Mouse (Mus musculus) forebrain, embryonic 11.5 days (tissue): ENCODE measurements at regions not wholly inside any gene's neighbourhood (a gene's known extent, or its start where the extent isn't known, plus 50 kb on each side); places are given as distances from the start of the nearest gene placed in this dataset.
"Not testable (repeated sequence)": the region's sequence is repeated elsewhere in the genome, so short reads cannot be mapped to it uniquely, and the experiment has no call there.

Experiments
- ATAC-seq: fragments of 200-750 bp; cut with Nextera tagmentation; replicated peaks from 2 replicates; pipeline ENCODE4 v1.8.0; 2017; ENCODE audit warnings: moderate TSS enrichment; ENCODE audit not compliant: low FRiP score
- DNase-seq: peaks from one replicate; pipeline ENCODE4 v3.0.0-alpha.2; 2017; ENCODE audit warnings: low spot score
- H3K27ac ChIP-seq: fragments of 300-500 bp; sonication (generic); 2 replicates; pipeline ENCODE4 v1.5.1; 2014; ENCODE audit warnings: low read depth, low read length
- H3K27me3 ChIP-seq: fragments of 300-500 bp; sonication (generic); 2 replicates; pipeline ENCODE4 v1.6.1; 2014; ENCODE audit warnings: mild to moderate bottlenecking, low read length, mixed read lengths; ENCODE audit not compliant: control insufficient read depth, insufficient read depth
- H3K36me3 ChIP-seq: fragments of 300-500 bp; sonication (generic); 2 replicates; pipeline ENCODE4 v1.6.1; 2014; ENCODE audit warnings: mild to moderate bottlenecking, low read length, moderate library complexity, mixed read lengths; ENCODE audit not compliant: control insufficient read depth, insufficient read depth
- H3K4me1 ChIP-seq: fragments of 300-500 bp; sonication (generic); replicated peaks from 2 replicates; pipeline ENCODE4 v1.6.1; 2014; ENCODE audit warnings: low read length, mixed read lengths; ENCODE audit not compliant: control insufficient read depth, insufficient read depth
- H3K4me2 ChIP-seq: fragments of 300-500 bp; sonication (generic); 2 replicates; pipeline ENCODE4 v1.6.1; 2014; ENCODE audit warnings: low read depth, mild to moderate bottlenecking, low read length, moderate library complexity, mixed read lengths; ENCODE audit not compliant: severe bottlenecking
- H3K4me3 ChIP-seq: fragments of 300-500 bp; sonication (generic); 2 replicates; pipeline ENCODE4 v1.5.1; 2014; ENCODE audit warnings: low read depth, low read length
- H3K9ac ChIP-seq: fragments of 300-500 bp; sonication (generic); 2 replicates; pipeline ENCODE4 v1.6.1; 2014; ENCODE audit warnings: low read length
- H3K9me3 ChIP-seq: fragments of 300-500 bp; sonication (generic); 2 replicates; pipeline ENCODE4 v1.6.1; 2016; ENCODE audit warnings: low read length, mixed read lengths; ENCODE audit not compliant: control insufficient read depth
- WGBS: fragments of 180-500 bp; shearing (Covaris S2); extraction: QIAGEN DNeasy Blood & Tissue Kit; methylation state at CpG from one replicate; pipeline ENCODE4 v1.1.7; 2014; 5-methylcytosine and 5-hydroxymethylcytosine counted together

DNA sequence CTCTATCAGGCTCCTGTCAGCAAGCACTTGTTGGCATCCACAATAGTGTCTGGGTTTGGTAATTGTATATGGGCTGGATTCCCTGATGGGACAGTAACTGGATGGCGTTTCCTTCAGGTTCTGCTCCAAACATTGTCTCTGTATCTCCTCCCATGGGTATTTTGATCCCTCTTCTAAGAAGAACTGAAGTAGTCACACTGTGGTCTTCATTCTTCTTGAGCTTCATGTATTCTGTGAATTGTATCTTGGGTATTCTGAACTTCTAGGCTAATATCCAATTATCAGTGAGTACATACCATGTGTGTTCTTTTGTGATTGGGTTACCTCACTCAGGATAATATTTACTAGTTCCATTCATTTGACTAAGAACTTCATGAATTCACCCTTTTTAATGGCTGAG is 119.2 kb upstream of the Gm21119 start:
- not testable (repeated sequence) for H3K4me2 ChIP-seq, H3K9me3 ChIP-seq, H3K27me3 ChIP-seq, H3K4me1 ChIP-seq, DNase-seq, H3K36me3 ChIP-seq, H3K9ac ChIP-seq, H3K4me3 ChIP-seq, H3K27ac ChIP-seq, ATAC-seq
- WGBS, result no CpG with 5 or more reads among the region's 1 CpGs

DNA sequence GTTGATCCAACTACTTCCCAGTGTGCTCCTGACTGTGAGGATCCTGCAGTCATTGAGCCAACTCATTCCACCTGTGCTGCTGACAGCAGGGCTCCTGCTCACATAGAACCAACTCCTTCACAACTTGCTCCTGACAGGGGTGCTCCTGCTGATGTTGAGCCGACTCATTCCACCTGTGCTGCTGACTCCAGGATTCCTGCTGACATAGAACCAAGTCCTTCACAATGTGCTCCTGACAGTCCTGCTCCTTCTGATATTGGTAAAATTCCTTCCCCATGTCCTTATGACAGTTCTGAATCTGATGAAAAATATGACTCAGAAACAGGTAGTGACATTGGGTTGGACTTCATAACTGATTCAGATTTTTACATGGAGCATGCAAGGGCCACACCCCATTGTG is 100.8 kb upstream of the Gm21119 start:
- H3K4me1 ChIP-seq, H3K4me3 ChIP-seq, H3K27ac ChIP-seq, H3K9ac ChIP-seq, H3K9me3 ChIP-seq, H3K36me3 ChIP-seq, H3K27me3 ChIP-seq, H3K4me2 ChIP-seq, ATAC-seq: not testable (repeated sequence)
- peak; percentile 38 for DNase-seq
- WGBS, result 80% methylated on average over 1 of the region's 1 CpGs

DNA sequence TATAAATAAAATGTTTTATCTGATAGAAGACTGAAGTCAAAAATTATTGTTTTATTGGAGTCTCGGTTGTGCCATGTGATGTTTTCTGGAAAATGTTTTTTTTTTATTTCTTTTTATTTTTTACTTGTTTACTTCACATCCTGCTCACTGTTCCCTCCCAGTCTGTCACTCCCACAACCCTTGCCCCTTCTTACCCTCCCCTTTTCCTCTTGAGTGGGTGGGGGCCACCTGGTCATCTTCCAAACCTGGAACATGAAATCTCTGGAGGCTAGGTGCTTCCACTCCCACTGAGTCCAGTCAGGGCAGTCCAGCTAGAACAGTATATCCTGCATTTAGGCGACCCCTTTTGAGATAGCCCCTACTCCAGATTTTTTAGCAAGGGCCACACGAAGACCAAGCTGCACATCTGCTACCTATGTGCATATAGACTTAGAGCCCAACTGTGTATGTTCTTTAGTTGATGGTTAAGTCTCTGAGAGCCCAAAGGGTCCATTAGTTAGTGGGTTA is 98.3 kb upstream of the Gm21119 start:
- not testable (repeated sequence) for H3K4me3 ChIP-seq, H3K9ac ChIP-seq, H3K27me3 ChIP-seq, H3K4me1 ChIP-seq, H3K27ac ChIP-seq, H3K9me3 ChIP-seq, ATAC-seq, H3K36me3 ChIP-seq, DNase-seq, H3K4me2 ChIP-seq
- 74% methylated on average over 2 of the region's 3 CpGs for WGBS

DNA sequence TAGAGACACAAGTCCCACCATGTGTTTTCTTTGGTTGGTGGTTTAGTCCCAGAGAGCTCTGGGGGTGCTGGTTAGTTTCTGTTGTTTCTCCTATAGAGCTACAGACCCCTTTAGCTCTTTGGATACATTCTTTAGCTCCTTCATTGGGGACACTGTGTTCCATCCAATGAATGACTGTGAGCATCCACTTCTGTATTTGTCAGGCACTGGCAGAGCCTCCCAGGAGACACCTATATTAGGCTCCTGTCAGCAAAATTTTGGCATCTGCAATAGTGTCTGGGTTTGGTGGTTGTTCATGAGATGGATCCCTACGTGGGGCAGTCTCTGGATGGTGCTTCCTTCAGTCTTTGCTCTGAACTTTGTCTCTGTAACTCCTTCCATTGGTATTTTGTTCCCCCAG is 97.2 kb upstream of the Gm21119 start:
- H3K4me3 ChIP-seq, H3K36me3 ChIP-seq, H3K9ac ChIP-seq, H3K4me1 ChIP-seq, H3K4me2 ChIP-seq, H3K27ac ChIP-seq, H3K9me3 ChIP-seq, H3K27me3 ChIP-seq, ATAC-seq, DNase-seq: not testable (repeated sequence)
- WGBS, result 45% methylated on average over 1 of the region's 1 CpGs

DNA sequence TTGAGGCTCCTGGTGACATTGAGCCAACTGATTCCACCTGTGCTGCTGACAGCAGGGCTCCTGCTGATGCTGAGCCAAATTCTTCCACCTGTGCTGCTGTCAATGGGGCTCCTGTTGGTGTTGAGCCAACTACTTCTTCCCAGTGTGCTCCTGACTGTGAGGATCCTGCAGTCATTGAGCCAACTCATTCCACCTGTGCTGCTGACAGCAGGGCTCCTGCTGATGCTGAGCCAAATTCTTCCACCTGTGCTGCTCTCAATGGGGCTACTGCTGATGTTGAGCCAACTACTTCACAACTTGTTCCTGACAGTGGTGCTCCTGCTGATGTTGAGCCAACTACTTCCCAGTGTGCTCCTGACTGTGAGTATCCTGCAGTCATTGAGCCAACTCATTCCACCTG is 90.2 kb upstream of the Gm21119 start:
- DNase-seq, H3K9ac ChIP-seq, H3K27me3 ChIP-seq, H3K27ac ChIP-seq, ATAC-seq, H3K4me3 ChIP-seq, H3K9me3 ChIP-seq, H3K4me2 ChIP-seq, H3K36me3 ChIP-seq, H3K4me1 ChIP-seq: not testable (repeated sequence)

DNA sequence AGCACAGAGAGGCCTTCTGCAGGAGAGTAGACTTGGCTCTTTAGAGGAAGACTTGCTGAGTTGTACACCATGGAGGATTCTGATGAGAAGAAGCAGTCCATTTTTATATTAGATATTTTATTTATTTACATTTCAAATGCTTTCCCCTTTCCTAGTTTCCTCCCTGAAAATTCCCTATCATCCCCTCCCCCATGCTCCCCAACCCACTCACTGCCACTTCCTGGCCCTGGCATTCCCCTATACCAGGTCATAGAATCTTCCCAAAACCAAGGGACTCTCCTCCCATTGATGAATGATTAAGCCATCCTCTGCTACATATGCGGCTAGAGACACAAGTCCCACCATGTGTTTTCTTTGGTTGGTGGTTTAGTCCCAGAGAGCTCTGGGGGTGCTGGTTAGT is 85.7 kb upstream of the Gm21119 start:
- DNase-seq, ATAC-seq: not testable (repeated sequence)
- no CpG with 5 or more reads among the region's 1 CpGs for WGBS

DNA sequence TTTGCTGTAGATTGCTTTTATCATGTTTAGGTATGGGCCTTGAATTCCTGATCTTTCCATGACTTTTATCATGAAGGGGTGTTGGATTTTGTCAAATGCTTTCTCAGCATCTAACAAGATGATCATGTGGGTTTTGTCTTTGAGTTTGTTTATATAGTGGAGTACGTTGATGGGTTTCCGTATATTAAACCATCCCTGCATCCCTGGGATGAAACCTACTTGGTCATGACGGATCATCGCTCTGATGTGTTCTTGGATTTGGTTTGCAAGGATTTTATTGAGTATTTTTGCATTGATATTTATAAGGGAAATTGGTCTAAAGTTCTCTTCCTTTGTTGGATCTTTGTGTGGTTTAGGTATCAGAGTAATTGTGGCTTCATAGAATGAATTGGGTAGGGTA is 75.7 kb upstream of the Gm21119 start:
- not testable (repeated sequence) for H3K4me1 ChIP-seq, H3K36me3 ChIP-seq, H3K27me3 ChIP-seq, H3K4me2 ChIP-seq, H3K4me3 ChIP-seq, H3K9me3 ChIP-seq, H3K27ac ChIP-seq, ATAC-seq, H3K9ac ChIP-seq, DNase-seq
- 92% methylated on average over 4 of the region's 4 CpGs for WGBS

More for the DNA sequence above, 85.7 kb upstream of the Gm21119 start:
- H3K4me3 ChIP-seq, H3K4me2 ChIP-seq, H3K27ac ChIP-seq, H3K9me3 ChIP-seq, H3K27me3 ChIP-seq, H3K4me1 ChIP-seq, H3K36me3 ChIP-seq, H3K9ac ChIP-seq: not testable (repeated sequence)

DNA sequence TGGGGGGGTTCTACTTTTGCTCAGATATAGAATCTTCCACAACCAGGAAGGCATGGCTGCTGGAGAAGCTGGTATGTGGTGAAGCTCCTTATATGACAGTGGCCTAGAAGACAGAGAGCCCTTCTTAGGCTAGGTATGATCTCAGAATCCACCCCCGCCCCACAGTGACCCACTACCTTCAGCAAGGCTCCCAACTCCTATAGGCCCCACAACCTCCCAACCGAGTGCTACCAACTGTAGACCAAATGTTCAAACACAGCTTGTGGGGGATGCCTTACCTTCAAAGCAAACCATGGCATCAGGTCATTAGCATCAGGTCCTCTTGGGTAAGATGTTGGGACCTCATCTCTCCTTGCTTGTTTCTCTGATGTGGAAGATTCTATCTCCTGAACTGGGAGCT is 70.6 kb upstream of the Gm21119 start:
- ATAC-seq, H3K27me3 ChIP-seq, H3K9me3 ChIP-seq, H3K4me2 ChIP-seq, H3K4me1 ChIP-seq, H3K4me3 ChIP-seq, H3K36me3 ChIP-seq, DNase-seq, H3K9ac ChIP-seq, H3K27ac ChIP-seq: not testable (repeated sequence)
- 93% methylated on average over 2 of the region's 2 CpGs for WGBS

DNA sequence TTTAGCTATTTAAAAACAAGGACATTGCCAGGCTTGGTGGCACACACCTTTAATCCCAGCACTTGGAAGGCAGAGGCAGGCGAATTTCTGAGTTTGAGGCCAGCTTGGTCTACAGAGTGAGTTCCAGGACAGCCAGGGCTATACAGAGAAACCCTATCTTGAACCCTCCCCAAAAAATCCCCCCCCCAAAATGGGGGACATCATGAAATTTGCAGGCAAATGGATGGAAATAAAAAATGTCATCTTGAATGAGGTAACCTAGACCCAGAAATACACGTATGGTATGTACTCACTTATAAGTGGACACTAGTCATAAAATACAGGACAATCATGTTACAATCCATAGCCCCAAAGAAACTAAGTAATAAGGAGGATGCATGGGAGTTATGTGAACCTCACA is 69.4 kb upstream of the Gm21119 start:
- H3K36me3 ChIP-seq, H3K4me2 ChIP-seq, H3K4me3 ChIP-seq, H3K9me3 ChIP-seq, H3K9ac ChIP-seq, H3K27ac ChIP-seq, H3K27me3 ChIP-seq, H3K4me1 ChIP-seq, ATAC-seq, DNase-seq: not testable (repeated sequence)
- WGBS, result no CpG with 5 or more reads among the region's 2 CpGs
